Mouse (Mus musculus) neural tube, embryonic 12.5 days (tissue): ENCODE measurements around the gene Slc25a30. TPM values are rescaled to one million over a fixed set of nuclear protein-coding genes. Genes with fewer than 3 reads are reported as not detected.

Experiments
- ATAC-seq: fragments of 200-750 bp; cut with Nextera tagmentation; 2 replicates; pipeline ENCODE4 v1.8.0; 2017; ENCODE audit warnings: low read depth, mild to moderate bottlenecking, moderate TSS enrichment, moderate library complexity; ENCODE audit not compliant: low FRiP score
- H3K27ac ChIP-seq: fragments of 300-500 bp; sonication (generic); 2 replicates; pipeline ENCODE4 v1.5.1; 2016
- H3K27me3 ChIP-seq: fragments of 300-500 bp; sonication (generic); replicated peaks from 2 replicates; pipeline ENCODE4 v1.6.1; 2016; ENCODE audit warnings: mild to moderate bottlenecking
- H3K36me3 ChIP-seq: fragments of 300-500 bp; sonication (generic); 2 replicates; pipeline ENCODE4 v1.6.1; 2016; ENCODE audit warnings: mild to moderate bottlenecking
- H3K4me1 ChIP-seq: fragments of 300-500 bp; sonication (generic); 2 replicates; pipeline ENCODE4 v1.6.1; 2016
- H3K4me2 ChIP-seq: fragments of 300-500 bp; sonication (generic); replicated peaks from 2 replicates; pipeline ENCODE4 v1.6.1; 2016; ENCODE audit warnings: mild to moderate bottlenecking
- H3K4me3 ChIP-seq: fragments of 300-500 bp; sonication (generic); 2 replicates; pipeline ENCODE4 v1.5.1; 2016
- H3K9ac ChIP-seq: fragments of 300-500 bp; sonication (generic); 2 replicates; pipeline ENCODE4 v1.6.1; 2016; ENCODE audit warnings: mild to moderate bottlenecking
- H3K9me3 ChIP-seq: fragments of 300-500 bp; sonication (generic); 2 replicates; pipeline ENCODE4 v1.6.1; 2016; ENCODE audit warnings: mild to moderate bottlenecking
- WGBS: fragments of 180-500 bp; shearing (Covaris S2); methylation state at CpG from one replicate; pipeline ENCODE4 v1.1.7; 2016; 5-methylcytosine and 5-hydroxymethylcytosine counted together
- polyA plus RNA-seq: library from polyadenylated mRNA; unstranded; fragments of >200 nt; fragmentation: Nextera tagmentation; extraction: Ambion mirVana; gene quantifications from 2 replicates; pipeline ENCODE4 v1.2.1, GENCODE M21; 2016

Slc25a30 gene
- polyA plus RNA-seq, 1 experiment from 2014 or later, result 7.7 TPM

DNA sequence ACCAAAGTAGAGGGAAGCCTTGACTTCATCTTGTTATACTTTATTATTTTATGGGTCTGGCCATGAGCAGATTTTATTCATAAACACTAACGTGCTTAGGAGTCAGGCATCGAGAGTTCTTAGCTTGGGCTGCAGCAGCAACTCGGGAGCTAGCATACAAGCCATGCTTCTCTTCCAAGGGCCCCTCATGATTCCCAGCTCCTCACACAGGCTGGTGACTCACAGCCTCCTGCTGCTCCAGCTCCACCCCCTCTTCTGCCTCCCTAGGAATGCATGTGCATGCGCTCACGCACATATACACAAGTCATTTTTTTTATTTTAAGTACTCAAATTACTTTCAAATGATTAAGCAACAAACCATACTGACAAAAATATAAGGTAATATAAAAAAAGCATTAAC lies 58.7 kb downstream of the Slc25a30 start:
- Histone ChIP-seq H3K27ac (no peak overlapping the region), H3K4me3 (no peak overlapping the region), H3K4me2 (no peak overlapping the region), H3K4me1 (no peaks in the 10 kb centered on the region), H3K9me3 (no peaks in the 10 kb centered on the region), H3K27me3 (no peaks in the 10 kb centered on the region), H3K9ac (no peak overlapping the region), H3K36me3 (peaks cover 56% of the 10 kb centered on the region)
- WGBS, result 91% methylated on average over 5 of the region's 5 CpGs
- ATAC-seq, result no peak

DNA sequence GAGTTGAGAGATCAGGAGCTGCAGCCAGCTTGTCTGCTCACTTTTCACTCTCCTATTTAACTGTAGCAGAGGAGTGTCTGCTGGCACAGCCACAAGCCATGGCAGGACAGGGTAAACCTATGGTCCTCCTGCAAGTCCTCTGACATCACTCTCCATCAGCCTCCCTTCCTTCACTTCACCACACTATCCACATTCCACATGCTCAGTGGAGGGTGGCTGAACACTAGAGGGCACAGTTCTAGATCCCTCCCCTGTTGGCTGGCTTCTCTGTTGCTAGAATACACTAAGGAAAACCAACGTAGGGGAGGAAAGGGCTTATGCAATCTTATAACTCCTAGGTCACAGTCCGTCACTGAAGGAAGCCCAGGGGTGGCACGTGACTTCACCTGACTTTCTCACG lies 59.8 kb downstream of the Slc25a30 start:
- WGBS, result 84% methylated on average over 4 of the region's 4 CpGs
- no peak overlapping the region for H3K27ac ChIP-seq
- H3K4me1 ChIP-seq, result no peaks in the 10 kb centered on the region

DNA sequence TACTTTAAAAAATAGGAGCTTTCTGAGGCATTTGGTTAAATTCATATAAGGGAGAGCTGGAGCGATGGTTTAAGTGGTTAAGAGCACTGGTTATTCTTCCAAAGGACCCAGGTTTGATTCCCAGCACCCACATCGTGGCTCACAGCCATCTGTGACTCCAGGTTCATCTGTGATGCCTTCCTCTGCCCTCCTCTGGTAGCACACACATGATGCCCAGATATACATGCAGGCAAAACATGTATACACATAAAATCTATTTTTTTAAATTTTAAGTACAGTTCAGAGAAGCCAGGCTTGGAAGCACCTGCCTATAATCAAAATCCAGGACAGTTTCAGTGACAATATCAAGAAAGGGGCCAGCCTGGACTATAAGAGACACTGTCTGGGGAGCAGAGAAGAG lies 64.0 kb downstream of the Slc25a30 start:
- Histone ChIP-seq H3K4me2 (no peak overlapping the region), H3K27ac (no peak overlapping the region), H3K36me3 (peaks cover 64% of the 10 kb centered on the region), H3K9me3 (no peaks in the 10 kb centered on the region), H3K27me3 (no peaks in the 10 kb centered on the region), H3K4me1 (no peaks in the 10 kb centered on the region), H3K4me3 (no peak overlapping the region), H3K9ac (no peak overlapping the region)
- ATAC-seq, result no peak
- WGBS, result 97% methylated on average over 2 of the region's 2 CpGs

More for the DNA sequence above, 59.8 kb downstream of the Slc25a30 start:
- peaks cover 54% of the 10 kb centered on the region for H3K36me3 ChIP-seq
- H3K9ac ChIP-seq, result no peak overlapping the region
- no peak for ATAC-seq
- no peak overlapping the region for H3K4me2 ChIP-seq
- H3K4me3 ChIP-seq, result no peak overlapping the region
- H3K27me3 ChIP-seq, result no peaks in the 10 kb centered on the region
- H3K9me3 ChIP-seq, result no peaks in the 10 kb centered on the region

DNA sequence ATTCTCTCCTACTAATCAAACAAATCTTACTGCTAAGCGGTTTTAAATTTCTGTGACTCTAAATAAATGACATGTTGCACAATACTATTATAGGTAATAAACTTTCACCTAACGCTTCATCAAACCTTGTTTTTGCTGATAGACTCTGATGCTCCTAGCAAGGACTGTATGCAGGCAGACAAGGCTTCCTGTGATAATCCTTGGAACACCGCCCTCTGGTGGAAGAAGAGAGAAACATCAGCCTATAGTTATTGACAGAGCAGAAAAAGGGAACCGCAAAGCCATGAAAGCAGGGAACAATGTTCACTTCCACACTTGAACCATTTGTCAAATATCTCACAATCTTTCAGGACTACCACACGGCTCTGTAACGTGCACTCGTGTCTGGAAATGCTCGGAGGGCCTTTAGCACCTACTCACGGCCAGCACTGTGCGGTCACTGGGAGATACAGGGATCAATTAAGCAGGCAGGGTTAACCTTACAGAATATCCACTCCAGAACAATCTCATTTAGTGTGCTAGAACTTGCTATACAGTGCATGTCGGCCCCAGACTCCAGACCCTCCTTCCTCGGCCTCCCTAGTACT lies 64.8 kb downstream of the Slc25a30 start:
- peak; percentile 53; the same call in 1 of the 2 replicates for ATAC-seq
- no peaks in the 10 kb centered on the region for H3K27me3 ChIP-seq
- H3K4me1 ChIP-seq, result no peaks in the 10 kb centered on the region
- no peak overlapping the region for H3K4me3 ChIP-seq
- H3K36me3 ChIP-seq, result peaks cover 61% of the 10 kb centered on the region
- H3K9me3 ChIP-seq, result no peaks in the 10 kb centered on the region
- H3K9ac ChIP-seq, result no peak overlapping the region
- WGBS, result 56% methylated on average over 12 of the region's 12 CpGs
- H3K27ac ChIP-seq, result no peak overlapping the region
- no peak overlapping the region for H3K4me2 ChIP-seq

DNA sequence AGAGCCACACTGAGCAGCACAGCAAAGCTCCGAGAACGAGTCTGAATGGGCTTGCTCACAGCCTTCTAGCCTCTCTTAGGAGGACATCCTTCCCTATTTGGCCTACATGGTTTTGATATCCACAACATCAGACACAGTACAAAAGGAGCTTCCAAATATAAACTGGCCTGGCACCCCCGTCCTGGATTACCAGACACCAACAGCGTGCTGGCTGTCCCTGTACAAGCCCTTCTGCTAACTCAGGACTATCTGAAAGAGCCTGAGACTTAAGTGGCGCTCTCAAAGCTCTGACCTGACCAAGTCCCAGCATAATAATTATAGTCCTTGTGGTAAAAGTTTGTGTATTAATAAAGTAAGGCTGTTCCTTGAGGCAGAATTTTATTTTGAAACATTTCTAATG lies 66.7 kb downstream of the Slc25a30 start:
- H3K27me3 ChIP-seq, result no peaks in the 10 kb centered on the region
- H3K27ac ChIP-seq, result no peak overlapping the region
- peaks cover 66% of the 10 kb centered on the region for H3K36me3 ChIP-seq
- no peak overlapping the region for H3K4me3 ChIP-seq
- no peaks in the 10 kb centered on the region for H3K4me1 ChIP-seq
- no peak overlapping the region for H3K4me2 ChIP-seq
- 94% methylated on average over 5 of the region's 5 CpGs for WGBS
- no peak overlapping the region for H3K9ac ChIP-seq
- no peaks in the 10 kb centered on the region for H3K9me3 ChIP-seq
- no peak for ATAC-seq

DNA sequence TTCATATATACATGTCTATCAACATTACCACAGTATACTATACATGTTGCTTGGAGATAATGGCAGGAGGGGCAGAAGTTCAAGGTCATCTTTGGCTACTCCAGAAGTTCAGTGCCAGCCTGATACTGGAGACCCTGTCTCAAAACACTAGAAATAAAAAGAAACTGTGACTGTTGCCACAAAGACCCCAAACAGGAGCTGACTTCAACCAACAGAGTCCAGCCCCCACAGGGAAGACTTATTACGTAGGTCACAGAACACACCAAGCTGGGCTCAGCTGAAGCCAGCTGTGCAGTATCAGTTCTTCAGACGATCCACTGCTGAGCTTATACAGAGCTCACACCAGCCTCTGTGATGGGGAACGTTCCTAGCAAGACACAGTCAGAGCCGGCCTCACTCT lies 70.4 kb downstream of the Slc25a30 start:
- Histone ChIP-seq H3K4me2 (no peak overlapping the region), H3K27ac (no peak overlapping the region), H3K27me3 (no peaks in the 10 kb centered on the region), H3K9ac (no peak overlapping the region), H3K4me3 (no peak overlapping the region), H3K36me3 (peaks cover 71% of the 10 kb centered on the region), H3K4me1 (no peaks in the 10 kb centered on the region), H3K9me3 (no peaks in the 10 kb centered on the region)
- 95% methylated on average over 4 of the region's 4 CpGs for WGBS
- no peak for ATAC-seq

DNA sequence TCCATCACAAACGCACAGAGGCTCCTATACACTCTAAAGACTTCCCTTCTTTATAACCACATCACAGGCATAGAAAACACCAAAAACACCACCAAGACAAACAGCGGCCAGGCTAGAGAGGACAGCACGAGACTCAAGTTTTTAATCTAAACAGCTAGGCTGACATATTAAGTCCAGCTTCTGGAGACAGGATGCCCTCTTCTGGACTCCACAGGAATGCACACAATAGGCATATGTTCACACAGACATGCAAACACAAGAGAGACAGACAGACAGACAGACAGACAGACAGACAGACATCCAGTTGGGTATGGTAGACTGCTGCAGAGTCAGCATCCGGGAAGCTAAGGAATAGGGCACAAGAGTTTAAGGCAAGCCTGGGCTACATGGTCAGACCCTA lies 73.2 kb downstream of the Slc25a30 start:
- Histone ChIP-seq H3K4me2 (no peak overlapping the region), H3K4me3 (no peak overlapping the region), H3K36me3 (peaks cover 57% of the 10 kb centered on the region), H3K27me3 (no peaks in the 10 kb centered on the region), H3K27ac (no peak overlapping the region), H3K4me1 (no peaks in the 10 kb centered on the region), H3K9ac (no peak overlapping the region), H3K9me3 (no peaks in the 10 kb centered on the region)
- no peak for ATAC-seq
- 84% methylated on average over 4 of the region's 4 CpGs for WGBS

DNA sequence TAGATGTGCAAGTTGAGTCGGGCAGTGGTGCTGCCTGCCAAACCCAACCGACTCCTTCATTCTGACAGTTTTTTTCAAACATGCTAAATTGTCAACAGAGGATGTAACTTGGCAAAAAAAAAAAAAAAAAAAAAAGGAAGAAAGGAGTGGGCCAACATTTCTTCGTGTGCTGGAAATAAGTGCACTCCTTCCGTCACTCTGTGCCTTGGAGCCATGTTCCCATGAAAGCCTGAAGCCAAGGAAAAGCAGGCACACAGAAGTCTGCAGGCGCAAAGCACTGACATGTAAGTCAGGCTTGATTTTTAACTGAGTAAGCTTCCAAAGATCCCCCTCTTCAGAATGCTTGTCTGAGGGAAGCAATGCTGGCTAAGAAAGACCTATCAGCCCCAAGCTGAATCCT lies 74.2 kb downstream of the Slc25a30 start:
- Histone ChIP-seq H3K4me3 (no peak overlapping the region), H3K36me3 (peaks cover 49% of the 10 kb centered on the region), H3K9ac (no peak overlapping the region), H3K27ac (no peak overlapping the region), H3K9me3 (no peaks in the 10 kb centered on the region), H3K27me3 (no peaks in the 10 kb centered on the region), H3K4me2 (no peak overlapping the region), H3K4me1 (0 out of 2 replicates have a peak, but pooled peaks cover 4% of the 10 kb centered on the region)
- ATAC-seq, result no peak
- WGBS, result 86% methylated on average over 5 of the region's 5 CpGs

DNA sequence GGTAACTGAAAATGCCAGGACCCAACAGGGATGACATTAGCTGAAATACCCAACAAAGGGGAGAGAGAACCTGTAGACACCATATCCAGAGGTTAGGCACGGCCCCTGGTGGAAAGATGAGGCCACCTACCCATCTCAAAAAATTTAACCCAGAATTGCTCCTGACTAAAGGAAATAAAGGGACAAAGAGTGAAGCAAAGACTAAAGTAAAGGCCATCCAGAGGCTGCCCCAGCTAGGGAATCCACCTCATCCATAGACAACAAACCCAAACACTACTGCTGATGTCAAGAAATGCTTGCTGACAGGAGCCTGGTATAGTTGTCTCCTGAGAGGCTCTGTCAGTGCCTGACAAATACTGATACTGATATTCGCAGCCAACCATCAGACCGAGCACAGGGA lies 75.1 kb downstream of the Slc25a30 start:
- no peak for ATAC-seq
- H3K36me3 ChIP-seq, result peaks cover 49% of the 10 kb centered on the region
- 96% methylated on average over 3 of the region's 3 CpGs for WGBS

More for the DNA sequence above, 75.1 kb downstream of the Slc25a30 start:
- Histone ChIP-seq H3K9me3 (no peaks in the 10 kb centered on the region), H3K4me2 (no peak overlapping the region), H3K4me3 (no peak overlapping the region), H3K4me1 (0 out of 2 replicates have a peak, but pooled peaks cover 4% of the 10 kb centered on the region), H3K27me3 (no peaks in the 10 kb centered on the region), H3K9ac (no peak overlapping the region), H3K27ac (no peak overlapping the region)

Other genes with a start within 250 kb of the Slc25a30 start
- not detected in 2 replicates for gene Spert, start 193.9 kb downstream of the Slc25a30 start, polyA plus RNA-seq
- gene Erich6b, start 144.8 kb downstream of the Slc25a30 start, polyA plus RNA-seq, result not detected in 2 replicates
- 22.9 and 24.8 TPM in 2 replicates for gene Cog3, start 32.5 kb downstream of the Slc25a30 start, polyA plus RNA-seq
- 931 and 967 TPM in 2 replicates for gene Tpt1, start 58.1 kb upstream of the Slc25a30 start, polyA plus RNA-seq
- gene Kctd4, start 168.0 kb upstream of the Slc25a30 start, polyA plus RNA-seq, result 3.8 and 3.9 TPM in 2 replicates
- gene Gtf2f2, start 223.8 kb upstream of the Slc25a30 start, polyA plus RNA-seq, result 45.9 and 53.2 TPM in 2 replicates